Mouse (Mus musculus): ENCODE data around the gene Lep.

DNA sequence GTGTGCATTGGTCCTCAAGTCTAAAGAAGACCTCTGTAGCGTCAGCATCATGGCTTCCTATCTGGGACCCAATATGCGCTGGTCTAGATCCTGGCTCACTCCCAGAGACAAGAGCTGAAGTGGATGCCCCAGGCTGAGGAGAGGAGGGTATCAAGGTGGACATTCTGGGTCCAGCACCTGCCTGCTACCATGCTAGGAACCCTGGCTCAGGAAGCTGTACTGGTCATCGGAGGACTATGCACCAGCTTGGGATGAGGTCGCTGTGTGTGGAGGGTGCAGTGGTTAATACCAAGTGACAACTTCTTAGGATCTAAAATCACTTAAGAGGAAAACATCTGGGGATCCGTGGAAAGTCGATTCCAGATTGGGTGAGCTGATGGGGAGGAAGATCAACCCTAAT, 46.8 kb upstream of the Lep start:
- TF ChIP-seq POLR2A (IDR thresholded peaks at IDR 0.05; ENCODE audit: extremely low read depth, insufficient read depth, low read length) (no peak), CTCF (IDR thresholded peaks at IDR 0.05; ENCODE audit: extremely low read depth, insufficient read depth, low read length) (no peak)

Measured in cortical plate, adult 2 months (tissue).